Mouse (Mus musculus) kidney, adult 2 months (tissue): ENCODE results near the gene Adamts17.

Experiments used
- CTCF ChIP-seq: fragments of 200-500 bp; conservative IDR thresholded peaks from 2 replicates; pipeline ENCODE4 v1.5.1; 2011; ENCODE audit warnings: low read depth, mild to moderate bottlenecking, control low read depth, low read length, moderate library complexity, mixed read lengths; ENCODE audit not compliant: insufficient read depth, insufficient read length
- POLR2A ChIP-seq: fragments of 200-500 bp; IDR thresholded peaks from one replicate; pipeline ENCODE4 v1.6.1; 2011; ENCODE audit warnings: low read depth, low read length, control low read depth

GRCm38 (mm10) chr7:66800784-66801183, 38.8 kb upstream of the Adamts17 start:
- no peak for TF ChIP-seq CTCF
- TF ChIP-seq POLR2A = no peak
